Mouse (Mus musculus) left cerebral cortex, postnatal 4 days (tissue): ENCODE results near the gene Rab42. TPM values are rescaled to one million over a fixed set of nuclear protein-coding genes. Genes with fewer than 3 reads are reported as not detected.

ENCODE experiments used
- total RNA-seq, 2 experiments: library from RNA; stranded (reverse); gene quantifications; 2 replicates each; pipeline ENCODE4 v1.2.3; 2021

Gene Rab42
- total RNA-seq, 2 experiments from 2014 or later: 1.4 to 2.1 TPM

Other genes with a start within 250 kb of the Rab42 start
- gene Gm10300, start 228.7 kb downstream of the Rab42 start, total RNA-seq: not detected
- 10 to 100 TPM; 70.2 to 77.8 TPM for gene Epb41, start 228.1 kb downstream of the Rab42 start, total RNA-seq
- gene Oprd1, start 158.9 kb downstream of the Rab42 start, total RNA-seq: 1 to 10 TPM; 3.7 to 4.6 TPM
- gene Ythdf2, start 91.1 kb downstream of the Rab42 start, total RNA-seq: 10 to 100 TPM; 69.2 to 70.6 TPM
- gene Gmeb1, start 41.8 kb downstream of the Rab42 start, total RNA-seq: 10 to 100 TPM; 35.2 to 36.0 TPM
- gene Taf12, start 29.0 kb downstream of the Rab42 start, total RNA-seq: 10 to 100 TPM; 16.8 to 19.1 TPM
- 10 to 100 TPM; 40.9 to 47.2 TPM for gene Trnau1ap, start 26.2 kb upstream of the Rab42 start, total RNA-seq
- gene Rcc1, start 50.2 kb upstream of the Rab42 start, total RNA-seq: 10 to 100 TPM; 17.6 to 22.0 TPM
- 10 to 100 TPM in 1 of 2 experiments, 1 to 10 TPM in 1; 9.3 to 11.5 TPM for gene Phactr4, start 119.1 kb upstream of the Rab42 start, total RNA-seq
- 10 to 100 TPM; 10.0 to 12.2 TPM for gene Med18, start 160.5 kb upstream of the Rab42 start, total RNA-seq
- gene Sesn2, start 207.1 kb upstream of the Rab42 start, total RNA-seq: 1 to 10 TPM; 6.8 to 7.0 TPM
- gene Atpif1, start 230.3 kb upstream of the Rab42 start, total RNA-seq: 100 to 1,000 TPM; 652 to 682 TPM
- gene Dnajc8, start 232.2 kb upstream of the Rab42 start, total RNA-seq: 10 to 100 TPM; 83.6 to 83.7 TPM